Mouse (Mus musculus) right cerebral cortex, postnatal 36 days (tissue): ENCODE data around the gene Dock7.

Experiments used
- DNase-seq, 2 experiments: peaks; one replicate each; pipeline ENCODE4 v3.0.0; 2022; ENCODE audit warnings: low spot score in 2 of 2, mixed read lengths in 1 of 2

Dock7 gene

DNA sequence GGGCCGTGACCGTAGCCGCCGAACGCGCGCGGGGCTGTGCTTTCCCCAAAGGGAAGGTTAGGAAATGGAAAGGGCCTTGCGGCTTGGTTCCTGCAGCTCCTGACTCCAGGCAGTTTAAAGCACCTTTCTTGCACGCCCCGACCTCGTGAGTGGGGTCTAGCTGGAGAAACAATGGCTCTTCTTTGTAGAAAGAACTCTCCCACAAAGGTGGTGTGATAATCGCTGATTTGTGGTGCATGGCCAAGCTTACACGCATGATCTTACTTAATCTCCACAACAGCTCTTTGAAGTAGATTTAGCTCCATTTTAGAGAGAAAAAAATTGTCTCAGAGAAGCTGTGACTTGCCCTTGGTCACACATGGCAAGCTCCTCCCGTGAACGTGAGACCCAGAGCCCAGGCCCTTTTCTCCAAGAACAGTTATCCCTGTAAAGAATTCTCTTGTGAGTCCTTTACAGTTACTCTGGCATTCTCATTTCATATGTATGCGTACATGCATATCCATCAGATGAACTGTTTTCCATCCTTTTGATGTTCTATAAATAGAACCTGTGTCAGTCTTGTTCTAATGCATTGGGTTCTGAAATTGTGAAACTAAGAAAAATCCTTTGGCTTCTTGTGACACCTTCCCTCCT is 524 bp upstream of the Dock7 start:
- DNase-seq: no peak

DNA sequence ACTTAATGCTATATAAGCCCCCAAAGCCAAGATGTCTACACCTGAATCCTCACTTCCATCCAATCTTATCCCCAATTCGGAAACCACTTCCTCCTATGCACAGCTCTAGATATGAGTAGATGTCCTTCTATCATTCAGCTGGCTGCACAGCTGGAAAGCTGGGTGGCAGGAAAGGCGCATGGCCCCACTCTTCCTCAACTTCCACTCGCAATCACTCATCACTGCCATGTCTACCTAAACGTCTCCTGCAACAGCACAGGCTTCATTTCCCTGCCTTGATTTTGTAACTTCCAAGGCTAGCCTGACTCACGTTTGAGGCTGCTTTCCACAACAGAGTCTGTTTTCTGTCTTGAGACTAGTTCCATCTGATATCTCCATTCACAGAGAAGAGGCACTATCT is 1.7 kb downstream of the Dock7 start:
- DNase-seq: no peak

DNA sequence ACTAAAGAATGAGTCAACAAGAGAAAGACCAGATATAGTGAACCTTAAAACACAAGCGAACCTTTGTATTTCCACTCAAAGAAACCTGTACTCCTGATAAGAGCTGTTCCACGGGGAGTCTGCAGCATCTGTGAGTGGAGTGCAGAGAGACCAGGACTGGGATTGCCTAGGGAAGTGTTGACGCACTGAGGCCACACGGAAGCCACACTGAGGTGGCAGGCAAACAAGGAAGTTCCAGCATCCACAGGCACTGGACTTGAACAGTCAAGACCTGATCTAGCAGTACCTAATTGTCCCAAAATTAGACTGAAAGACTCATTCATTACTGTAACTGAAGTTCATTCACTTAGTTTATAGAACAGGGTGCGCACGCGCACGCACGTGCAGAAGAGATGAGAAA is 4.9 kb downstream of the Dock7 start:
- no peak for DNase-seq

DNA sequence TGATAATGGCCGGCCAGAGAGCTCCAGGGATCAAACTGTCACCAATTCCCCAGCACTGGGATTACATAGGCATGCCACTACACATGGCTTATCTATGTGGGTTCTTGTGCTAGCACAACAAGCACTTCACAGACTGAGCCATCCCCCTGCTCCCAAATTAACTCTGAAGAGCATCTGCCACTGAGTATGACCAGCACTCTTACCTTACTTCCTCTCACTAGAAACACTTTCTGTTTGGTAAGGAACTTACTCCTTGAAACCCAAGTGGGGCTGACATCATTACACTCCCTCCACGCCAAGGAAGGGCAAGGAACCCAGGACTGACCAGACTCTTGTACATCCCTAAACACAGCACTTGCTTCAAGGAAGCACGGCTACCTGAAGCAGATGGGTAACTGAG is 9.0 kb downstream of the Dock7 start:
- no peak for DNase-seq

DNA sequence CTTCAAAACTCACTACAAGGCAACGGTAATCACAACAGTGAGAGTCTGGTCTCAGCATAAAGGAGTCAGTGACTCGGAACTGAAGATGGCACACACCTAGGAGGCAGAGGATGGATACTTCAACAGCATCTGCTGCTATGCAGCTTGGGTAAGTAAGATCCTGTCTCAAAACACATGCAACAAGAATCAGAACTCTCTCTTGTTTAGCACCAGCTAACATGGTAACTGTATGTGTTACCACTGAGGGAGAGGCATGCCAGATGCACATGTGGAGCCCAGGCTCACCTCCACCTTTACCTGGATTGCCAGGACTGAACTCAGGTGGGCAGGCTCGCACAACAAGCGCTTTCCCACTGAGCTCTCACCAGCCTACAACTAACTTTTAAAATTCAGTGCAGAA is 11.9 kb downstream of the Dock7 start:
- DNase-seq: no peak

DNA sequence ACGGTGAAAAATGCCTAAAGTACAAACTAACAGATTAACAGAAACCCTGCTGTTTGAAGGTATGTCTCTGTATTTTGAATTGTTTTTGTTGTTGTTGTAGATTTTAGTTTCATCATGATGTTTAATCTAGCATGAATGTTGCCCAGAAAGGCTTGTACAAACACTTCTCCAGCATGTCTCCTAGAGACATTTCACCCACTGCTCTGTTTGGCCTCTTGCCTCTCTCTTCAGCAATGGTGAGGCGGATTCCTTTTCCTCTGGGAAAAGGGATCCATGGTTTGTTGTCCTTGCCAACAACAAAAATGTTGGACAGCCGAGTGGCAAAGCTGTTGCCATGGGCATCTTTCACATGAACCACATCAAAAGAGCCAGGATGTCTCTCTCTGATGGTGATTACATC is 17.9 kb downstream of the Dock7 start:
- DNase-seq: no peak

DNA sequence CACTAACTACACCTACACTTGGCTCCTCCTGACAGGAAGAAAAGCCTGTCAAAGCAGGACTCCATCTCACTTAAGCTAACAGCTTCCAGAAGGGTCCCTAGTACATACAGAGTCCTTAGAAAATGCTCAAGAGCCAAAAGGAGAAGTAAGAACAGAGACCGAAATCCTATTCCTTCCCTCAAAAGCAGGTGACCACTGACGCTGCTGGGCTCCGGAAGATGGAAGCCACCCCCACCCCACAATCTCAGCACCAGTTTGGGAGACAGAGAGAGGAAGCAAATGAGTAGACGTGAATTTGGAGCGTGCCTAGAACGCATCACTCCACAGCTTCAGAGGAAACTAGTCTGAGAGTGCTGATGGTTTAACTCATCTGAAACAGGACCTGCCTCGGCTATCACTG is 20.0 kb downstream of the Dock7 start:
- DNase-seq: no peak

DNA sequence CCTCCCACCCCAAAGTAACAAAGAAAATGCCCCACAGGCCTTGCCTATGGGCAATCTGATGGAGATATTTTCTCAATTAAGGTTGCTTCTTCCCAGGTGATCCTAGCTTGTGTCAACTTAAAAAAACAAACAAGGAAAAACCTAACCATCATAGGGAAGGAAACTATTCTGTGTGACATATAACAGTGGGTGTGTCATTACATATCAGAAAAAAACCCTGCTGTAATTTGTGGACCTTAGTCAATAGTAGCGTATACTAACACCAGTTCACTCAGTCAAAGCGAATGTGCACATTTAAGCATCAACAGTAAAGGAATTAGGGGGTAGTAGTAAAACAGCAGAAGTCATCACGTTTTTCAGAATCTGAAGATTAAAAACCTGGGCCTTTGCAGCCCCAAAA is 28.9 kb downstream of the Dock7 start:
- no peak for DNase-seq

DNA sequence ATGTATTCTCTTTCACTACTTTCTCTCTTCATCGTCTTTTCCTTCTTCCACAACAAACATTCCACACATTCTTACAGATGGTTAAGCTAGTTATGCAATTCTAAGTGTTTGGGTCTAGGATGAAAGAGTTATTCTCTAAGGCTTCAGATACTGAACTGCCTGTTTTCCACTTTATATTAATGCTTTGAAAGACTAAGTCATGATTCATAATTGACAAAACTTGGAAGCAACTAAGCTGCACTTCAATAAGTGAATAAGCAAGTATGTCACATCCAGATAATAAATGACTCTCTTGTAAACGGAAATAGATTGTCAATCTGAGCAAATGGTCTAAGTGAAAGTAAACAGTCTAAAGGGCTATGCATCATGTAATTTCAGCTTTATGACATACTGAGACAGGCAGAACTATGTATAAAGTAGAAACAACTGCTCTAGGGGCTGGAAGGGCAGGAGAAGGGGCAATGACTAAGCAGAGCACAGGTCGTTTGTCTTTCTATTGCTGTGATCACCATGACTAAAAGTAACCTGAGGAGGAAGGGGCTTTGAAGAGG is 29.5 kb downstream of the Dock7 start:
- DNase-seq: no peak

DNA sequence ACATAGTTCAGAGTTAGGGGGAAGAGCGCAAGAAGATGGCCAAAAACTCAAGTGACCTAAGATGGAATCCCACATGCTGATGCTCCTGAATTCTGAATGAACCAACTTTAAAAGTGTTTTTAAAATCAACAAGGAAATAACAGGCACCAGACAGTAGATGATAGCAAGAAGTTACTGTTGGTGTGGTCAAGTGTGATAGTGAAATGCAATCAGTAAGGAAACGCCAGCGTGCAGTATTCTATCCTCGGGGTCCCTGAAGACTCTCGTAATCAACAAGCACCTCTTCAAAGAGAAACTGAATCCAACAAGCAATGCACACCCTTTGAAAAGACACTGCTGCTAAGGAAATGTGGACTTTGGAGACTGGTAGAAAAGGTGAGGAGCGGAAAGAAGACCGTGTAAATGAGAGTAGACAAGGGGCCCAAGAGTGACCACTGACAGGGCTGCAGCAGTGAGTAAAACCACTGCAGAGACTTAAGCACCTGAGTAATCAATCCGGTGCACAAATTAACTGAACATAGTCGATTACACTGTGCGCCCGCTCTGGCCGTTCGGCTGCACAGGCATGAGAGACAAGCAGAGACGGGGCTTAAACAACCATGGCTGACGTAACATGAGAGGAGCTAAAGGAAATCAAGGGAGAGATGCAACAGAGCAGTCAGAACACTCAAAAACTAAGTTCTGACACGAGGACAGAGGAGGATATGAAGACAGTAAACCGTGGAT is 32.8 kb downstream of the Dock7 start:
- no peak for DNase-seq

DNA sequence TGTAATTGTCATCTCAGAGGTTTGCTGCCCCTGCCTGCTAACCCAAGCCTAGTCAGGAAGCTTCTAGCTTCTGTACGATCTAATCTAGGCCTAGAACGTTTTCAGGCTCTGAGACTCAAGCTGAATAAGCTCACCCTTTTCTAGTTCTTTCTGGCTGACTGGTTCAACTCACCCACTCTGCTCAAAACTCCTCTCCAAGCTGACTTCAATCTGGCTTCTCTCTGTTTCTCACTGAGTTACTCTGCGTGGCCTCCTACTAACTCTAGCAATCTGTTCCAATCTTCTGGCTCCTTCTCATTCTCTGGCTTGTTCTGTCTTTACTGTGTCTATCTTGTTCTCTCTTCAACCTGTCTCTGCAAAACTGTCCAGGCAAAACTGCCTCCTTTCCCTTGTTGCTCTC is 36.9 kb downstream of the Dock7 start:
- DNase-seq: no peak

DNA sequence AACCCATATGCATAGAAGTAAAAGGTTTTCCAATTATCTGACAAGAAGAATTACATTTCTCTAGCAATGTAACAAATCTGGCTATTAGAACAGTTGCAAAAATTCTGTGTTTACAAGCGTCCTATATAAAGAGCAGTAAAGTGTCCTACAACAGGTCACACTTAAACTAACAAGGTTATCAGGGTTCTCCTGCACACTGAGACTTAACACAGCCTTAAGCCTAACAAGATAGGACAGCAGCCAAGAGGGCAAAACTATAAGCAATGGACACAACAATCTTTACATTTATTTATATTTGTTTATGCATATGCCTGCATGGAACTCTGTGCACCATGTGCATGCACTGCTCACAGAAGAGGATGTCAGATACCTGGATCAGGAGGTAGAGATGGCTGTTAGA is 39.5 kb downstream of the Dock7 start:
- no peak for DNase-seq

DNA sequence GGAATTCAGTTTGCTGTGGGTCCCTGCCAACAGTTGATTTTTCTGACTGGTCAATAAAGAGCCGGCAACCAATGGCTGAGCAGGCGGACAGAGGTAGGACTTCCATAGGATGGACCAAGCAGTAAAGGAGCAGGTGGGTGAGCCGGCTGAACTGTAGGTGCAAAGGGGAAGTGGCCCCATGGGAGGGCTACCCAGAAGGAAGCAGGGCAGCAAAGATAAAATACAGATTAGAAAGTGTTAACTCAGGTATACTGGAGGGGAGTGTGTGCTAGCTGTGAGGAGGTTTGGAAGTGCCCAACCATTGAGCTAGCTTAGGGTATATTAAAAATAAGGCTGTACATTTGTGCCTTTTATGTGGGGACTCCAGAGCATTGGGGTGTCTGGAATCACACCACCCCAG is 42.7 kb downstream of the Dock7 start:
- no peak for DNase-seq

DNA sequence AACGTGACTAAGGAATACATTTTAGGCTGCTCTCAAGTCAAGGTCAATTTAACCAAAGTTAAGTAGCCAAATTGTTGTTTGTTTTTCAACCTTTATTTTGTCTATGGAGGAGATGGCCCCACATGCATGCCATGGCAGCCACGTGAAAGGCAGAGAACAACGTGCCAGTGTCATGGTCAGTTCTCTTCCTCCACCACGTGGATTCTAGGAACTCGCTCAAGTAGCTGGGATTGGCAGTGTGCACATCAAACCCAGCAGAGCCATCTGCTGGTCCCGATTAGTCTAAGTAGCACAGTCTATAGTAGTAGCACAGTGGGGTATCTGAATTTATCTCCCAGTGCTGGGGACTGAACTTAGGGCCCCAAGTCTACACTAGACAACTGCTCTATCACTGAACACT is 51.9 kb downstream of the Dock7 start:
- DNase-seq: no peak

DNA sequence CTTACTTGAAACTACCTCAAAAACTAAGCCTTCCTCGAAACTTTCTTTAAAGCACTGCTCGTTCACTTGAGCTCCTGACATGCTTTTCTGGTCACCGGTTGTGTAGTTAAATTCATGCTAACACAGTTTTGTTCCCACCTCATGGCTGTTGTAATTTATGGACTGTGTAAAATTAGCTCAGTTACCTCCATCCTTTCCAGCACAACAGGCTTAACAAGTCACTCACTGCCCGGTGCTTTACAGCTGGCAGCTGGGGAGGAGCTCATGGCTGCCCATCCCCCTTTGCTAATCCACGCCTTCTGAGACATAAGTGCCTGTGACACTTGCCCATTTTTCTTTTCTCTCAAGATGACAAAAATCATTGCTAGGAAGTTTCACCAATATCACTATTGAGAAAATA is 56.2 kb downstream of the Dock7 start:
- no peak for DNase-seq

DNA sequence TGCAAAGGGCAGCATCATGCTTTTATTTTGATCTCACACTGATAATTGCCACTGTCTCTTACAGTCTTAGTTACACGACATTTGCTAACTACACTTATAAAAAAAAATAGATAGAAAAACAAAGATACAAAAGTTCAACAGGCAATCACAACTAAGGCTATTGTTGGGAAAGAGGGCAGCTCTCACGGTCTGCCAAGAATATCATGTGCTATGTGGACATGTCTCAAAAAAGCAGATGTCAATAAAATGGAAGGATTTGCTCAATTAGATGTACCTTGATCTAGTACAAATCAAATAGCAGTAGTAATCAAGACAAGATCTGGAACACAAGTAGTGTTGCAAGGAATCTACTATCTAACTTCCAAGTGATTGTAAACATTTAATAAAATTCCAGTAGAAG is 72.1 kb downstream of the Dock7 start:
- no peak for DNase-seq

DNA sequence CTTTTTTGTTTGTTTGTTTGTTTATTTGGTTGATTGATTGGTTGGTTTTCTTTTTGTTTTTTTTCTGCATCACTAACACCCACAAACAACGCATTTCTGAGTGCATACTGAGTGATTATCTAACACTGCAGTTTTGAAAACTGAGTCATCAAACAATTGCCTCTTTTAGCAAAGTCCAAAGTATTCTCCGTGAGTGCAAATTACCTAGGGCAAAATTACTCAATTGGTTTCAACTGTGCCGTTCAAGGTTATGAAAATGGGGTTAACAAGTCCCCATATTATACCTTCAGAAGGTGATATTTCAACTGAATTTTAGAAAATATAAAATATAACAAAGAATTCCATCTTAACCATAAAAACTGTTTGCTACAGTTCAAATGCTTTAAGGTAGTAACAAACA is 74.2 kb downstream of the Dock7 start:
- no peak for DNase-seq

DNA sequence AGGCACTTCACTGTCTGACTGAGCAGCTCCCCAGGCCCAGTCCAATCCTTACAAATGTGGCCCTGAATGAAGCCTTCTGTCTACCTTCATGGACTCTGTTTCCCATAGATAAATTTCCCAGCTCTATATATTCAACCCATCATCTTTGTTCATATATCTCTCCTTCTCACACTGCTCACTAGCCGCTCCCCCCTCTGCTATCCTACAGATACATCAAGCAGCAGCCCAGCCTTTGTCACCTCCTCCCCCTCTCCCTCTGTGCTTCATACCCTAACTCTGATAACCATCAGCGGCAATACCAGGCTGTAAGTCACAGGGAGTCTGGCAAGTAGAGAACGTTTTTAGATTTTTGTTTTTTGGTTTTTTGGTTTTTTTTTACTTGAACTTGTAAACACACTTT is 75.9 kb downstream of the Dock7 start:
- no peak for DNase-seq

DNA sequence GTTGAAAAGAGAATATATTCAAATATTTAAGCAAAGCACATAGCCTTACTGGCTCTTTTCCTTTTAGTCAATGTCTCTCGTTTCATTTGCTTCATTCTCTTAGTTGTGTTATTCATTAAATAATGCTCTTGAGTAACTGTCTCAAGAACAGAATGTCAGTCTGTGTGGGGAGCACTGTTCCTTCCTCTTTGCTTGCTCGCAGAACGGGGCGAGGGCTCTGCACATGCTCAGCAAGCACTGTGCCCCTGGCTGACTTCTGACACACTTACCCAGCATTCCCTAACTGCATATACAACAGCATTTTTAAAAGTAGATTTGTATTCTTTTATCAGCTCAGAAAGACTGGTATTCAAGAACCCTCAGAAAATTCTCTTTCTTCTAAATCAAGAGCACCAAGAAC is 87.8 kb downstream of the Dock7 start:
- no peak for DNase-seq

DNA sequence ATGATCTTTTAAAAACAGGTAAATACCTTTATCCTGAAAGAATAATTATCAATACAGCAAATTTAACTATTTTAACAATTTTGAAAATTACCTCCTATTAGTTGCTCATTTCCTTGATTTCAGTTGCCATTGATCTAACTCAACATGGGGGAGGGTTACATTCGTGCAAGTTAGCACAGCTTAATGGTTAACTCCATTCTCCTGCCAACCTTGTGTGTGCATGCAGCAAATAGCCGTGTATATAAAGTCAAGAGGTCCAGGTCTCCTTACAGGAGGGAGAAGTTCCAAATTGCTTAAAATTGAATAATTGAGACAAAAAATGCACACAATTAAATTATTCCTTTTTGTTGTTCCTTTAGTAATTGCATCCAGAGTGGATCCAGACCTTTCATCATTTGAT is 90.0 kb downstream of the Dock7 start, which contains the start of gene Angptl3:
Gene Angptl3 (plus strand): TSS at position 269 of the 400 bp plus-strand sequence.
- no peak for DNase-seq

DNA sequence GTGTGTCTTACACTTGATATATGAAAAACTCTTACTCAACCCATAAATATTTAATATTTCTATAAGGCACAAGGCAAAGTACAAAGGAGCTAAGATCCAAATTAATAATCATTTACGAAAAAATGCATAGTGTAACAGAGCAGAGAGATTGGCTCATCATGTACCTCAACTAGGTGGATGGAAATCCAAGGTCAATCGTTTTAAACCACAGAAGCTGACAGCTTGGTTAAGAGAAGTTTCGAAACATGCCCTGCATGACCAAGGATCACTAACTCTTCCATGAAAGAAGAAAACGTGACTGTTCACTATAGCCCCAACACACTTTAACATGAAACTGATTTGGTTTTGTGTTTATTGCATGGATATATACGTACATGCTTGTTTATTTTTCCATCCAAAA is 92.3 kb downstream of the Dock7 start:
- DNase-seq: no peak

DNA sequence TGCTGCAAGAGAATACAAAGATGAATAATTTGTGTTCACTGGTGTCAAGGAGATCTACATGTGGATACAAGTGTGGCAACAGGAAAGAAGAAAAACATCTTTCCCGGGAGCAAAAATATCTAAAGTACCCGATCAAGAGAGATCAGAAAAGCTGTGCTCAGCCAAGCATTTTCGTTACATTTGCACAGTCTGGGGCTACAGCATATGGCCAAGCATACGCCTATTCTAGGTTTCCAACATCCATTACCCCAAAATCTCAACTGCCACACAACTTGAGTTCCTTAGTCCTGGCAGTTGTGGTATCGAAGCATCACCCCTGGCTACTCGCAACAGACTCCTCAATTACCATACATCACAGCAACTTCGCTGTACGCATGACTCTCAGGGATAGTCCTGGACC is 98.5 kb downstream of the Dock7 start:
- no peak for DNase-seq

DNA sequence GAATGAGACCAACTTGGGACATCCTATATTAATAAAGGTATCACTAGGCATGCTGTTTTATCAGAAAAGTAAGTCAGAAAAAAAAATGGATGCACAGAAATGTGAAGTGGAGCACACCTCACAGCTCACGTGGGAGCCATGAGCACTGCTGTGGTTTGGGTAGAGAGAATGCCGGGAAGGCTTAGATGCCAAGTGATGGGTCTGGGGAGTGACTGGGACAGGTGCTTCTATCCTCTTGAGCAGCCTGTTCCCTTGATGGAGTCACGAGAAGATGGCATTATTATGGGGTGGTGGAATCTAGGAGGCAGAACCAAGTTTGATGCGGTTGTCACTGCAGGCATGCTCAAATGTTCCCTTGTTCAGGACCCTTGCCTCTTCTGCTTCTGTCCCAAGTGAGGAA is 109.7 kb downstream of the Dock7 start:
- DNase-seq: no peak

DNA sequence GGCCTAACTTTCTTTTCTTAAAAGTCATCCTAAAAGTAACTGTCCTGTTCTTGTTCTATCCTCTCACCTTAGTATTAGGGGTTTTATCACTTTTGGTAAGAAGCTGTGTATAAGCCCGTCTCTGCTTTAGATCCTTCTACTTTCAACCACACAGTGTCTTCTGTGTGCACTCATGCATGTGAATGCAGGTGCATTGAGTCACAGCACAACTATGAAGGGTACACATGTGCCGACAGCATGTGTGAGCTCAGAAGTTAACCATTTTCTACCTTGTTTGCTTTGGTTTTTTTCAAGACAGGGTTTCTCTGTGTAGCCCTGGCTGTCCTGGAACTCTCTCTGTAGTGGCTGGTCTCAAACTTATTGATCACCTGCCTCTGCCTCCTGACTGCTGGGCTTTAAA is 114.4 kb downstream of the Dock7 start:
- DNase-seq: no peak
